Mouse (Mus musculus) hindbrain, postnatal 0 days (tissue): ENCODE data around the gene Tbce. TPM values are rescaled to one million over a fixed set of nuclear protein-coding genes. Genes with fewer than 3 reads are reported as not detected.
"Not testable (repeated sequence)": the region's sequence is repeated elsewhere in the genome, so short reads cannot be mapped to it uniquely, and the experiment has no call there.

Experiments
- ATAC-seq: fragments of 200-750 bp; cut with Nextera tagmentation; 2 replicates; pipeline ENCODE4 v1.8.0; 2017; ENCODE audit warnings: mild to moderate bottlenecking, moderate TSS enrichment, moderate library complexity
- DNase-seq: peaks from one replicate; pipeline ENCODE4 v3.0.0-alpha.2; 2015; ENCODE audit warnings: low spot score
- H3K27ac ChIP-seq: fragments of 300-500 bp; sonication (generic); 2 replicates; pipeline ENCODE4 v1.5.1; 2014; ENCODE audit warnings: mild to moderate bottlenecking
- H3K27me3 ChIP-seq: fragments of 300-500 bp; sonication (generic); 2 replicates; pipeline ENCODE4 v1.6.1; 2014; ENCODE audit warnings: low read length, mixed read lengths; ENCODE audit not compliant: insufficient read depth
- H3K36me3 ChIP-seq: fragments of 300-500 bp; sonication (generic); 2 replicates; pipeline ENCODE4 v1.6.1; 2014; ENCODE audit warnings: low read length, mixed read lengths; ENCODE audit not compliant: insufficient read depth
- H3K4me1 ChIP-seq: fragments of 300-500 bp; sonication (generic); 2 replicates; pipeline ENCODE4 v1.6.1; 2014; ENCODE audit warnings: antibody characterized with exemption, low read length, mixed read lengths; ENCODE audit not compliant: insufficient read depth
- H3K4me2 ChIP-seq: fragments of 300-500 bp; sonication (generic); 2 replicates; pipeline ENCODE4 v1.6.1; 2014; ENCODE audit warnings: low read depth, mild to moderate bottlenecking, low read length, moderate library complexity, mixed read lengths
- H3K4me3 ChIP-seq: fragments of 300-500 bp; sonication (generic); 2 replicates; pipeline ENCODE4 v1.5.1; 2014; ENCODE audit warnings: low read length
- H3K9ac ChIP-seq: fragments of 300-500 bp; sonication (generic); replicated peaks from 2 replicates; pipeline ENCODE4 v1.6.1; 2014; ENCODE audit warnings: mild to moderate bottlenecking, low read length, moderate library complexity, mixed read lengths
- H3K9me3 ChIP-seq: fragments of 300-500 bp; sonication (generic); 2 replicates; pipeline ENCODE4 v1.6.1; 2016; ENCODE audit warnings: low read length, mixed read lengths
- CTCF ChIP-seq: IDR thresholded peaks from 2 replicates; pipeline ENCODE4 v1.5.1; 2016; ENCODE audit warnings: antibody characterized with exemption, control low read depth, low read depth
- whole genome bisulfite sequencing: fragments of 180-500 bp; shearing (Covaris S2); extraction: QIAGEN DNeasy Blood & Tissue Kit; methylation state at CpG from one replicate; pipeline ENCODE4 v1.1.7; 2014; 5-methylcytosine and 5-hydroxymethylcytosine counted together
- polyA plus RNA-seq: library from polyadenylated mRNA; unstranded; fragments of >200 nt; fragmentation: Nextera tagmentation; extraction: Ambion mirVana; gene quantifications from 2 replicates; pipeline ENCODE4 v1.2.1, GENCODE M21; 2015
- total RNA-seq: library from RNA; depleted of rRNA; stranded (reverse); fragments of >200 nt; gene quantifications from 2 replicates; pipeline ENCODE4 v1.2.3, GENCODE M21; 2014

Tbce gene
- total and polyA plus RNA-seq, 2 experiments from 2014 or later = 60.2 to 79.1 TPM

GRCm38 (mm10) chr13:14034073-14034348, 5.4 kb downstream of the Tbce start:
- Histone ChIP-seq H3K27me3 (no peaks in the 10 kb centered on the region), H3K4me1 (no peaks in the 10 kb centered on the region), H3K9ac (no peak overlapping the region), H3K36me3 (peaks cover 2% of the 10 kb centered on the region; the same call in 1 of the 2 replicates), H3K4me2 (no peak overlapping the region), H3K27ac (no peak overlapping the region), H3K9me3 (no peaks in the 10 kb centered on the region), H3K4me3 (no peak overlapping the region)
- TF ChIP-seq CTCF = no peak
- ATAC-seq = no peak
- DNase-seq = no peak

GRCm38 (mm10) chr13:14033309-14034072, 5.9 kb downstream of the Tbce start:
- peaks cover 4% of the 10 kb centered on the region; the same call in 1 of the 2 replicates for H3K36me3 ChIP-seq
- no peak overlapping the region for H3K4me3 ChIP-seq
- no peaks in the 10 kb centered on the region for H3K27me3 ChIP-seq
- no peaks in the 10 kb centered on the region for H3K4me1 ChIP-seq
- no peak overlapping the region for H3K4me2 ChIP-seq
- H3K9ac ChIP-seq = no peak overlapping the region
- WGBS = 96% methylated on average over 5 of the region's 5 CpGs
- H3K9me3 ChIP-seq = no peaks in the 10 kb centered on the region
- no peak for TF ChIP-seq CTCF
- no peak overlapping the region for H3K27ac ChIP-seq
- DNase-seq = no peak
- no peak for ATAC-seq

GRCm38 (mm10) chr13:14026154-14026820, 13.2 kb downstream of the Tbce start:
- TF ChIP-seq CTCF = no peak
- Histone ChIP-seq H3K27me3 (no peaks in the 10 kb centered on the region), H3K9me3 (no peaks in the 10 kb centered on the region), H3K4me3 (no peak overlapping the region), H3K36me3 (peaks cover 18% of the 10 kb centered on the region; the same call in 1 of the 2 replicates), H3K4me1 (no peaks in the 10 kb centered on the region), H3K27ac (no peak overlapping the region), H3K4me2 (no peak overlapping the region), H3K9ac (no peak overlapping the region)
- 93% methylated on average over 6 of the region's 6 CpGs for WGBS
- ATAC-seq (no peak), DNase-seq (no peak)

- Histone ChIP-seq H3K4me3 (no peak overlapping the region), H3K27me3 (no peaks in the 10 kb centered on the region), H3K9ac (no peak overlapping the region), H3K27ac (no peak overlapping the region), H3K9me3 (no peaks in the 10 kb centered on the region), H3K4me2 (no peak overlapping the region), H3K4me1 (no peaks in the 10 kb centered on the region), H3K36me3 (peaks cover 18% of the 10 kb centered on the region; the same call in 1 of the 2 replicates)
- TF ChIP-seq CTCF = no peak
- ATAC-seq (no peak), DNase-seq (no peak)
- WGBS = 94% methylated on average over 6 of the region's 6 CpGs
Measured at GRCm38 (mm10) chr13:14025554-14025953, 13.9 kb downstream of the Tbce start.

GRCm38 (mm10) chr13:14021417-14021816, 18.0 kb downstream of the Tbce start:
- WGBS = 74% methylated on average over 10 of the region's 12 CpGs

GRCm38 (mm10) chr13:14018852-14019251, 20.6 kb downstream of the Tbce start:
- no peak overlapping the region for H3K4me2 ChIP-seq
- H3K4me1 ChIP-seq = no peaks in the 10 kb centered on the region
- TF ChIP-seq CTCF = no peak
- DNase-seq (no peak), ATAC-seq (no peak)
- H3K36me3 ChIP-seq = peaks cover 17% of the 10 kb centered on the region
- H3K27me3 ChIP-seq = no peaks in the 10 kb centered on the region
- no peaks in the 10 kb centered on the region for H3K9me3 ChIP-seq
- 97% methylated on average over 3 of the region's 3 CpGs for WGBS
- no peak overlapping the region for H3K9ac ChIP-seq
- H3K27ac ChIP-seq = no peak overlapping the region
- no peak overlapping the region for H3K4me3 ChIP-seq

More at GRCm38 (mm10) chr13:14021417-14021816, 18.0 kb downstream of the Tbce start:
- H3K9ac ChIP-seq, DNase-seq, H3K9me3 ChIP-seq, H3K4me2 ChIP-seq, H3K4me1 ChIP-seq, H3K27ac ChIP-seq, ATAC-seq, H3K27me3 ChIP-seq, H3K4me3 ChIP-seq: not testable (repeated sequence)
- H3K36me3 ChIP-seq = peaks cover 17% of the 10 kb centered on the region

GRCm38 (mm10) chr13:14018283-14018682, 21.2 kb downstream of the Tbce start:
- Histone ChIP-seq H3K4me1 (no peaks in the 10 kb centered on the region), H3K4me2 (no peak overlapping the region), H3K36me3 (peaks cover 17% of the 10 kb centered on the region), H3K27ac (no peak overlapping the region), H3K9me3 (no peaks in the 10 kb centered on the region), H3K9ac (no peak overlapping the region), H3K27me3 (no peaks in the 10 kb centered on the region), H3K4me3 (no peak overlapping the region)
- DNase-seq (no peak), ATAC-seq (no peak)
- no peak for TF ChIP-seq CTCF
